Mouse (Mus musculus): ENCODE data around the gene Ccpg1os. TPM values are rescaled to one million over a fixed set of nuclear protein-coding genes. Genes with fewer than 3 reads are reported as not detected.

The Ccpg1os gene
- total RNA-seq, 2 experiments from 2014 or later, result 3.7 to 5.0 TPM

Small RNAs within 50 kb of the gene (microRNA-seq; reads per million reads assigned to microRNA genes)
- 0 reads per million in 2 experiments for gene Gm27353

Other genes starting within 250 kb of the Ccpg1os start
- under 1 TPM; 0.12 to 0.14 TPM for gene Prtg, start 178.5 kb downstream of the Ccpg1os start, total RNA-seq (2021)
- gene Pygo1, start 59.7 kb downstream of the Ccpg1os start, total RNA-seq (2021), result 1 to 10 TPM; 8.1 to 9.1 TPM
- gene Dyx1c1, start 26.6 kb downstream of the Ccpg1os start, total RNA-seq (2021), result under 1 TPM; 0.17 to 0.72 TPM
- under 1 TPM; 0.14 to 0.29 TPM for gene Gm44503, start 26.5 kb downstream of the Ccpg1os start, total RNA-seq (2021)
- gene Ccpg1, start within 50 bp of the Ccpg1os start, total RNA-seq (2021), result 10 to 100 TPM; 61.8 to 71.3 TPM
- gene Pigb, start 55.0 kb upstream of the Ccpg1os start, total RNA-seq (2021), result 1 to 10 TPM; 2.6 to 2.8 TPM
- gene Rab27a, start 59.5 kb upstream of the Ccpg1os start, total RNA-seq (2021), result 1 to 10 TPM; 5.6 to 6.7 TPM
- gene Khdc3, start 116.5 kb upstream of the Ccpg1os start, total RNA-seq (2021), result under 1 TPM; 0.17 to 0.22 TPM
- not detected for gene Gm20509, start 117.1 kb upstream of the Ccpg1os start, total RNA-seq (2021)
- gene Rsl24d1, start 128.0 kb upstream of the Ccpg1os start, total RNA-seq (2021), result 10 to 100 TPM; 48.5 to 56.0 TPM